Mouse (Mus musculus) intestine, postnatal 0 days (tissue): ENCODE measurements around the gene Apaf1. TPM values are rescaled to one million over a fixed set of nuclear protein-coding genes. Genes with fewer than 3 reads are reported as not detected.

Experiments
- ATAC-seq: fragments of 200-750 bp; cut with Nextera tagmentation; 2 replicates; pipeline ENCODE4 v1.8.0; 2017; ENCODE audit warnings: mild to moderate bottlenecking, moderate TSS enrichment, moderate library complexity
- H3K27ac ChIP-seq: fragments of 300-500 bp; sonication (generic); 2 replicates; pipeline ENCODE4 v1.5.1; 2014; ENCODE audit warnings: mild to moderate bottlenecking, low read depth, low read length, moderate library complexity
- H3K27me3 ChIP-seq: fragments of 300-500 bp; sonication (generic); replicated peaks from 2 replicates; pipeline ENCODE4 v1.6.1; 2014; ENCODE audit warnings: low read length, mixed read lengths; ENCODE audit not compliant: control insufficient read depth, insufficient read depth
- H3K36me3 ChIP-seq: fragments of 300-500 bp; sonication (generic); 2 replicates; pipeline ENCODE4 v1.6.1; 2014; ENCODE audit warnings: mild to moderate bottlenecking, moderate library complexity; ENCODE audit not compliant: control insufficient read depth, insufficient read depth
- H3K4me1 ChIP-seq: fragments of 300-500 bp; sonication (generic); replicated peaks from 2 replicates; pipeline ENCODE4 v1.6.1; 2014; ENCODE audit warnings: antibody characterized with exemption, low read length, mixed read lengths; ENCODE audit not compliant: control insufficient read depth, insufficient read depth
- H3K4me2 ChIP-seq: fragments of 300-500 bp; sonication (generic); replicated peaks from 2 replicates; pipeline ENCODE4 v1.6.1; 2014; ENCODE audit warnings: low read depth, mild to moderate bottlenecking, moderate library complexity
- H3K4me3 ChIP-seq: fragments of 300-500 bp; sonication (generic); 2 replicates; pipeline ENCODE4 v1.5.1; 2014; ENCODE audit warnings: low read depth, low read length
- H3K9ac ChIP-seq: fragments of 300-500 bp; sonication (generic); 2 replicates; pipeline ENCODE4 v1.6.1; 2014; ENCODE audit warnings: mild to moderate bottlenecking, low read depth, low read length
- H3K9me3 ChIP-seq: fragments of 300-500 bp; sonication (generic); 2 replicates; pipeline ENCODE4 v1.6.1; 2016; ENCODE audit warnings: mixed run types; ENCODE audit not compliant: control insufficient read depth
- CTCF ChIP-seq: sonication (generic); IDR thresholded peaks from 2 replicates; pipeline ENCODE4 v1.5.1; 2016; ENCODE audit warnings: low read depth, mild to moderate bottlenecking, control low read depth, antibody characterized with exemption, moderate library complexity
- WGBS: fragments of 180-500 bp; shearing (Covaris S2); extraction: QIAGEN DNeasy Blood & Tissue Kit; methylation state at CpG from one replicate; pipeline ENCODE4 v1.1.7; 2014; 5-methylcytosine and 5-hydroxymethylcytosine counted together
- polyA plus RNA-seq: library from polyadenylated mRNA; unstranded; fragments of >200 nt; fragmentation: Nextera tagmentation; extraction: Ambion mirVana; gene quantifications from 2 replicates; pipeline ENCODE4 v1.2.1, GENCODE M21; 2015

The Apaf1 gene
- polyA plus RNA-seq = 26.5 and 32.4 TPM in 2 replicates

GRCm38 (mm10) chr10:91082550-91083392 lies at the start of gene Apaf1, which contains the start of gene Ikbip:
TSS of gene Apaf1 (minus strand) at chr10:91082770.
TSS of gene Ikbip (plus strand) at chr10:91082940.
- Histone ChIP-seq H3K4me2 (peak within 1 kb of the TSS; percentile 87), H3K36me3 (peaks cover 12% of the 10 kb centered on the region; the same call in 1 of the 2 replicates), H3K4me1 (no peaks in the 10 kb centered on the region; the same call in 1 of the 2 replicates), H3K27me3 (no peaks in the 10 kb centered on the region), H3K4me3 (peak within 1 kb of the TSS; percentile 97), H3K9me3 (no peaks in the 10 kb centered on the region), H3K9ac (peak within 1 kb of the TSS; percentile 89), H3K27ac (peak within 1 kb of the TSS; percentile 97)
- ATAC-seq = peak; percentile 99
- TF ChIP-seq CTCF = no peak
- under 1% methylated on average over 71 of the region's 87 CpGs for WGBS

GRCm38 (mm10) chr10:91131565-91131964 lies 49.0 kb upstream of the Apaf1 start:
- no peaks in the 10 kb centered on the region for H3K9me3 ChIP-seq
- 73% methylated on average over 1 of the region's 1 CpGs for WGBS
- no peaks in the 10 kb centered on the region for H3K27me3 ChIP-seq
- no peaks in the 10 kb centered on the region for H3K4me1 ChIP-seq
- TF ChIP-seq CTCF = no peak
- no peak overlapping the region for H3K4me3 ChIP-seq
- no peak overlapping the region for H3K4me2 ChIP-seq
- H3K36me3 ChIP-seq = no peaks in the 10 kb centered on the region
- H3K27ac ChIP-seq = no peak overlapping the region
- peak; percentile 81 for ATAC-seq
- no peak overlapping the region for H3K9ac ChIP-seq

GRCm38 (mm10) chr10:91130792-91131191 lies 48.2 kb upstream of the Apaf1 start:
- no peak overlapping the region for H3K27ac ChIP-seq

GRCm38 (mm10) chr10:91128551-91129160 lies 46.1 kb upstream of the Apaf1 start:
- ATAC-seq = no peak
- WGBS = 85% methylated on average over 1 of the region's 1 CpGs

More at GRCm38 (mm10) chr10:91130792-91131191, 48.2 kb upstream of the Apaf1 start:
- no peak for TF ChIP-seq CTCF
- Histone ChIP-seq H3K4me3 (no peak overlapping the region), H3K9ac (no peak overlapping the region), H3K4me1 (no peaks in the 10 kb centered on the region), H3K4me2 (no peak overlapping the region), H3K27me3 (no peaks in the 10 kb centered on the region), H3K9me3 (no peaks in the 10 kb centered on the region), H3K36me3 (no peaks in the 10 kb centered on the region)
- 96% methylated on average over 3 of the region's 3 CpGs for WGBS
- no peak for ATAC-seq

GRCm38 (mm10) chr10:91127395-91127794 lies 44.8 kb upstream of the Apaf1 start:
- 29% methylated on average over 2 of the region's 2 CpGs for WGBS
- no peak overlapping the region for H3K4me2 ChIP-seq
- peak overlapping the region; percentile 85 for H3K27ac ChIP-seq
- H3K36me3 ChIP-seq = no peaks in the 10 kb centered on the region
- no peak overlapping the region for H3K4me3 ChIP-seq
- no peaks in the 10 kb centered on the region for H3K9me3 ChIP-seq
- no peak overlapping the region for H3K9ac ChIP-seq
- TF ChIP-seq CTCF = no peak
- H3K27me3 ChIP-seq = no peaks in the 10 kb centered on the region
- H3K4me1 ChIP-seq = no peaks in the 10 kb centered on the region
- ATAC-seq = peak; percentile 17; the same call in 1 of the 2 replicates

More at GRCm38 (mm10) chr10:91128551-91129160, 46.1 kb upstream of the Apaf1 start:
- H3K27ac ChIP-seq = no peak overlapping the region
- no peaks in the 10 kb centered on the region for H3K27me3 ChIP-seq
- H3K9me3 ChIP-seq = no peaks in the 10 kb centered on the region
- no peak for TF ChIP-seq CTCF
- H3K4me2 ChIP-seq = no peak overlapping the region
- H3K36me3 ChIP-seq = no peaks in the 10 kb centered on the region
- no peak overlapping the region for H3K4me3 ChIP-seq
- H3K4me1 ChIP-seq = no peaks in the 10 kb centered on the region
- H3K9ac ChIP-seq = no peak overlapping the region

DNA sequence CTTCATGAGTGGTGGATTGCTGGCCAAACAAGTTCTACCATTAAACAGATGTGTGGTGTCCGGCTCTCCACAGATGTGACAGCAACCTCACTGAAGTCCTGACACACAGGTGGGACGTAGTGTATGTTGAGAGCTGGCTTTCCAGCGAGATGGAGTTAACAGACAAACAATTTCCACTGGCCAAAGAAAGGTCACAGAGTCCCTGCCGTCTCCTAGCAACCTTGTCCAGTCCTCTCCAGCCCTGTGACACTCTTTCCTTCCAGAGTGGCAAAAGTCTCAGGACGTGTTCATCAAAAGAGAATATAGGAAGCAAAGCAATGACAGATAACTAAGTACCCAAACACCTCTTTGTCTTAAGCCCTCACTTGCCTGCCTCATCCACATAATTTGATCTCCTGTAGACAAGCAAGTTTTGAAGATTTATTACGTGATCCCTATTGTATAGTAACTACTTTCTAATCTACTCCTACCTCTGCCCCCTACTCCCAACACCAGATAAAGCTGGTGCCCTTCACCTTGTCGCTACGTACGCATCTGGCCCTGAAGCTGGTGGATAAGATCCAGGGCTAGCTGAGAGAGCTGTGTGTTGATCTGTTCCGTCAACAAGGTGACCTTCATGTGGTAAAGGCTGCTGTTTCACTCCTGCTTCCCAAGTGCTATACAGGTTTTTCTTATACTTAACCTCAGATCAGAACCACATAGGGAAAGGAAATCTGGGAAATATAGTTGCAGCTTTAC lies 44.2 kb upstream of the Apaf1 start:
- no peaks in the 10 kb centered on the region for H3K27me3 ChIP-seq
- no peaks in the 10 kb centered on the region for H3K9me3 ChIP-seq
- H3K4me1 ChIP-seq = no peaks in the 10 kb centered on the region
- ATAC-seq = no peak
- 55% methylated on average over 10 of the region's 10 CpGs for WGBS
- TF ChIP-seq CTCF = no peak
- no peak overlapping the region for H3K4me3 ChIP-seq
- peak overlapping the region; percentile 60 for H3K27ac ChIP-seq
- H3K4me2 ChIP-seq = no peak overlapping the region
- 0 out of 2 replicates have a peak, but pooled peaks cover 3% of the 10 kb centered on the region for H3K36me3 ChIP-seq
- no peak overlapping the region for H3K9ac ChIP-seq
